Comparison of ENCODE assay signal across 19 mouse cellular contexts in the genomic region with DNA sequence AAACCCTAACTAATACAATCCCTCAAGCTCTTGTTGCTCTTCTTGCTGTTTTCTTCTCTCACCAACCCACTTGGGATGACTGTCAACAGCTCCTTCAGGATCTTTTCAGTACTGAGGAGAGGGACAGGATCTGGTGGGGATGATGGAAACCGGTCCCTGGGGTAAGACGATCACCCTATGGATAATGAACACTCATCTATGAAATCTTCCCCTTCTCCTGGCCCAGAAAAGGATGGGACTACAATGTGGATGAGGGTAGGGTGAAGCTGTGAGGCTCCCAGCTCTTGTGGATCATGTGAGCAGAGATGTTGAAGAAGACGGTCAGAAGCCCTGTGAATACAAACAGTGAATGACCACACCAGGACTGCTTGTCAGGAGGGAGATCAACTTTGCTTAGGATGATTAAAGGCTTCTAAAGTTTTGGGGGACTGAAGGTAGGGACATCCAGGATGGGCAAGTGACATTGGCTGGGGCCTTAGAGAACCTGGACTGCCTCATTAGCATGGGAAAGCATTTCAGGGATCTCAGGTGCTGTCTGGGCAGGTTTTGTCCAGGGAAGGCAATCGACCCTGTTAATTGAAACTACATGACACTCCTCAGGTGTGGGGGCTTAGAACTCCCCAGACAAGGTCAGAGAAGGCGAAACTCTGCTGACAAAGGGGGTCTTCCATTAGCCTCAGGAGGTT. TPM values are rescaled to one million over a fixed set of nuclear protein-coding genes. Genes with fewer than 3 reads are reported as not detected.
DNase-seq lines count a peak whose midpoint lies in the region; ATAC-seq and TF ChIP-seq lines count a peak whose summit lies in the region.
"Had no signal": no experiment of that assay in that cellular context is flagged by ENCODE, and none has a peak within 500 bp of the region (broad histone marks: within the 10 kb centered on the region; RNA-seq: fewer than 3 reads in every experiment).

No protein-coding gene starts in this region.

- no peak overlapping the region for H3K4me2 ChIP-seq in heart, embryonic 12.5 days
- no peak overlapping the region for H3K4me2 ChIP-seq in stomach, postnatal 0 days (replicated peaks; ENCODE audit: low read depth)

- ATAC-seq in heart, embryonic 12.5 days (ENCODE audit: insufficient number of reproducible peaks, low FRiP score) = no peak
- no peak for ATAC-seq in stomach, postnatal 0 days (ENCODE audit: low FRiP score, low TSS enrichment)
- ATAC-seq in cerebellum, adult (ENCODE audit: insufficient number of reproducible peaks, low FRiP score, low TSS enrichment) = no peak
- ATAC-seq: activated CD4-positive, CD25-positive, alpha-beta regulatory T cell, adult 4 months; Patski had no signal

- 0 out of 2 replicates have a peak, but pooled peaks cover 3% of the 10 kb centered on the region for H3K36me3 ChIP-seq in heart, embryonic 10.5 days
- H3K36me3 ChIP-seq in heart, embryonic 12.5 days = 0 out of 2 replicates have a peak, but pooled peaks cover 1% of the 10 kb centered on the region
- H3K36me3 ChIP-seq in stomach, postnatal 0 days (ENCODE audit: control insufficient read depth, insufficient read depth, low read length) = no peaks in the 10 kb centered on the region
- H3K36me3 ChIP-seq: G1E had no signal

- TF ChIP-seq CTCF in stomach, postnatal 0 days (IDR thresholded peaks at IDR 0.05; ENCODE audit: low read depth) = no peak

- H3K9me3 ChIP-seq in heart, embryonic 10.5 days = peaks cover 3% of the 10 kb centered on the region; the same call in 1 of the 2 replicates
- H3K9me3 ChIP-seq in heart, embryonic 12.5 days (replicated peaks) = peaks cover 5% of the 10 kb centered on the region; the same call in 1 of the 2 replicates
- H3K9me3 ChIP-seq in stomach, postnatal 0 days (ENCODE audit: control insufficient read depth, low read length) = 0 out of 2 replicates have a peak, but pooled peaks cover 3% of the 10 kb centered on the region

- DNase-seq in heart, adult 11 months = peak; percentile 80
- no peak for DNase-seq in heart, adult 18-20 months
- peak; percentile 62 for DNase-seq in heart, embryonic 10.5 days (ENCODE audit: low spot score)
- peak; percentile 26 for DNase-seq in testis, postnatal 10 days (ENCODE audit: low spot score)
- no peak for DNase-seq in testis, postnatal 14 days (ENCODE audit: low spot score)
- peak; percentile 5 for DNase-seq in stomach, postnatal 0 days (ENCODE audit: low spot score)
- DNase-seq: adrenal gland, adult 8-10 months; adrenal gland, postnatal 10 days; adrenal gland, postnatal 14 days; adrenal gland, postnatal 25 days; cerebellum, adult 11 months; cerebellum, adult 11-12 months had no signal

- no peak overlapping the region for H3K27ac ChIP-seq in heart, embryonic 10.5 days
- no peak overlapping the region for H3K27ac ChIP-seq in heart, embryonic 12.5 days (ENCODE audit: poor library complexity, severe bottlenecking)
- no peak overlapping the region for H3K27ac ChIP-seq in stomach, postnatal 0 days (replicated peaks)

- H3K4me3 ChIP-seq in heart, embryonic 10.5 days = no peak overlapping the region
- H3K4me3 ChIP-seq in heart, embryonic 12.5 days = no peak overlapping the region
- H3K4me3 ChIP-seq in stomach, postnatal 0 days (ENCODE audit: low read depth, low read length) = no peak overlapping the region

- no peak overlapping the region for H3K9ac ChIP-seq in heart, embryonic 12.5 days
- no peak overlapping the region for H3K9ac ChIP-seq in stomach, postnatal 0 days (ENCODE audit: low read length)

- peaks cover 27% of the 10 kb centered on the region for H3K4me1 ChIP-seq in heart, embryonic 10.5 days
- H3K4me1 ChIP-seq in heart, embryonic 12.5 days (replicated peaks) = peaks cover 24% of the 10 kb centered on the region
- H3K4me1 ChIP-seq in stomach, postnatal 0 days (replicated peaks; ENCODE audit: control insufficient read depth, insufficient read depth) = no peaks in the 10 kb centered on the region

- no peaks in the 10 kb centered on the region for H3K27me3 ChIP-seq in heart, embryonic 10.5 days (ENCODE audit: insufficient read depth, poor library complexity, severe bottlenecking)
- no peaks in the 10 kb centered on the region for H3K27me3 ChIP-seq in heart, embryonic 12.5 days (replicated peaks)
- H3K27me3 ChIP-seq in stomach, postnatal 0 days (ENCODE audit: control insufficient read depth, insufficient read depth, low read length) = no peaks in the 10 kb centered on the region
- H3K27me3 ChIP-seq: Patski had no signal

- TF ChIP-seq EP300 in stomach, postnatal 0 days (optimal IDR thresholded peaks at IDR 0.05) = no peak

- WGBS in heart, embryonic 10.5 days = 81% methylated on average over 5 of the region's 5 CpGs
- WGBS in heart, embryonic 12.5 days = 83% methylated on average over 5 of the region's 5 CpGs
- 95% methylated on average over 5 of the region's 5 CpGs for WGBS in stomach, postnatal 0 days

RNA-seq across cellular contexts. Expression of a gene that starts 12.0 kb away (rescaled TPM):
- total RNA-seq in heart, adult 18-20 months (2021) = 10 to 100 TPM; 70.9 to 74.6 TPM
- polyA plus RNA-seq in heart, embryonic 10.5 days (2016; fragmentation: Nextera tagmentation; extraction: Ambion mirVana) = 1,471 and 1,998 TPM in 2 replicates
- polyA plus RNA-seq in heart, embryonic 12.5 days (2016; fragmentation: Nextera tagmentation; extraction: Ambion mirVana) = 1,723 and 1,724 TPM in 2 replicates
- 2,268 and 2,333 TPM in 2 replicates for polyA plus RNA-seq in stomach, postnatal 0 days (2015; fragmentation: Nextera tagmentation; extraction: Ambion mirVana)
- total RNA-seq: CH12.LX had no signal
- polyA plus RNA-seq: activated CD4-positive, CD25-positive, alpha-beta regulatory T cell, adult 4 months; CD4-positive, CD25-positive, alpha-beta regulatory T cell, adult 4 months had no signal

RNA-seq across cellular contexts. Expression of a gene that starts 52.6 kb away (rescaled TPM):
- total RNA-seq in heart, adult 18-20 months (2021) = under 1 TPM; 0.37 to 0.44 TPM
- 48.4 and 62.3 TPM in 2 replicates for polyA plus RNA-seq in heart, embryonic 10.5 days (2016; fragmentation: Nextera tagmentation; extraction: Ambion mirVana)
- 42.8 and 43.1 TPM in 2 replicates for polyA plus RNA-seq in heart, embryonic 12.5 days (2016; fragmentation: Nextera tagmentation; extraction: Ambion mirVana)
- polyA plus RNA-seq in stomach, postnatal 0 days (2015; fragmentation: Nextera tagmentation; extraction: Ambion mirVana) = 11.9 and 13.3 TPM in 2 replicates

Comparison
In these comparisons a context has a peak if more than half of its experiments do, and no peak if none do; other contexts are left out.
1. DNase-seq: peak in heart, adult 11 months (single experiment), heart, embryonic 10.5 days (single experiment), testis, postnatal 10 days (single experiment) and stomach, postnatal 0 days (single experiment); none in heart, adult 18-20 months (0 of 2) and testis, postnatal 14 days (single experiment).